Mouse (Mus musculus): ENCODE data around the gene Pphln1. TPM values are rescaled to one million over a fixed set of nuclear protein-coding genes. Genes with fewer than 3 reads are reported as not detected.

Gene Pphln1
- polyA plus RNA-seq, 1 experiment from 2014 or later: 36.6 TPM

DNA sequence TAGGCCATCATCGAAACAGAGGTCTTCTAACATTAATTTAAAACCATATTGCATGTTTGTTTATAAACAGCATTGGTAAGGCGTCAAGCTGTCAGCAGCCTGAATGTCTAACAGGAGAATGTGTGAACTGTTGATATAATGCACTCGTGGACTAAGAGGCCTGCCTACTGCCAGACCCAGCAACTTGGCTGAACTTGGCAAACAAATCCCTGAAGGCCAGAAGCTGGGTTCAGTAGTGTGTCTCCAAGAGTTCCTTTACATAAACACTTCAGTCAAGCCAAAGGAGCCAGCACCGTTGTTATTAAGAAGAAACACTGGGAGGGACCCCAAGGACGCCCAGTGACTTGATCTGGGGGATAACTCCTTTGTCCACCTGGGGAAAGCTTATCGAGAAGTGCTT, 18.1 kb downstream of the Pphln1 start:
- Histone ChIP-seq H3K36me3 (ENCODE audit: control insufficient read depth, insufficient read depth, low read length) (0 out of 2 replicates have a peak, but pooled peaks cover 3% of the 10 kb centered on the region), H3K4me3 (ENCODE audit: low read length) (no peak overlapping the region), H3K9ac (ENCODE audit: low read depth, low read length) (no peak overlapping the region), H3K9me3 (ENCODE audit: control insufficient read depth, low read length) (no peaks in the 10 kb centered on the region), H3K4me1 (ENCODE audit: control insufficient read depth, insufficient read depth, low read depth, low read length) (no peaks in the 10 kb centered on the region), H3K4me2 (ENCODE audit: low read length) (no peak overlapping the region), H3K27me3 (replicated peaks; ENCODE audit: control insufficient read depth, insufficient read depth, low read length) (no peaks in the 10 kb centered on the region), H3K27ac (ENCODE audit: low read depth, low read length) (no peak overlapping the region)
- no peak for ATAC-seq
- WGBS: 89% methylated on average over 6 of the region's 6 CpGs

DNA sequence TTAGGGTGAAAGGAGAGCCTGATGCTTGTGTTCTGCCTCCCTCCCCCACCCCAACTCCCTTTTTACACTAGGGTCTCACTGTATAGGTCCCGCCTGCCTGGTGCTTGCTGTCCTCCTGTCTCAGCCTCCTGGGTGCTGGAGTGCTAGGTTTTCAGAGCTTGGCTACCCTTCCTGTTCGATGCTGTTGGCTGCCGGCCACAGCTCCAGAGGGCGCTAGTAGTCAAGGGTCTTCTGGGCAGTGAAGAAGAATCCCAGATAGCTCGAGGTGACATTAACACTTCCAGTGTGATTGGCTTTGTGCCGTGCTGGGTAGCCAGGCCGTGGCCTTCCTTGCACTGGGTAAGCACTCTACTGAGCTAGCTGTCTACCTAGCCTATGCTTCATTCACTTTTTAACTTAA, 22.4 kb downstream of the Pphln1 start:
- no peaks in the 10 kb centered on the region for H3K4me1 ChIP-seq (ENCODE audit: control insufficient read depth, insufficient read depth, low read depth, low read length)
- 89% methylated on average over 7 of the region's 7 CpGs for WGBS
- H3K9ac ChIP-seq (ENCODE audit: low read depth, low read length): no peak overlapping the region
- no peak overlapping the region for H3K4me2 ChIP-seq (ENCODE audit: low read length)
- H3K4me3 ChIP-seq (ENCODE audit: low read length): no peak overlapping the region
- no peaks in the 10 kb centered on the region for H3K27me3 ChIP-seq (replicated peaks; ENCODE audit: control insufficient read depth, insufficient read depth, low read length)
- H3K9me3 ChIP-seq (ENCODE audit: control insufficient read depth, low read length): no peaks in the 10 kb centered on the region
- no peak for ATAC-seq
- H3K36me3 ChIP-seq (ENCODE audit: control insufficient read depth, insufficient read depth, low read length): no peaks in the 10 kb centered on the region
- no peak overlapping the region for H3K27ac ChIP-seq (ENCODE audit: low read depth, low read length)

DNA sequence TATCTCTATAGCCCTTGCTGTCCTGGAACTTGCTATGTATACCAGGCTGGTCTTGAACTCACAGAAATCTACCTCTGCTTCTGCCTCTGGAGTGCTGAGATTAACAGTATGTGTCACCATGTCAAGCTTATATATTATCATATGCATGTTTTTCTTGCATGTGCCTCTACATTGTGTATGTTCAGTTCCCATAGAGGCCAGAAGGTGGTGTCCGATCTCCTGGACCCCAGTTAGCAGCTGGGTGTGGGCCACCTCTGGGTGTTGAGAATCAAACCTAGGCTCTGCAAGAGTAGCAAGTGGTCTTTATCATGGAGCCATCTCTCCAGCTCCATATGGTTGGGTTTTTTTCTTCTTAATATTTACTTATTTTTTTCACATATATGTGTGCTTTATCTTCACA, 24.4 kb downstream of the Pphln1 start:
- Histone ChIP-seq H3K9ac (ENCODE audit: low read depth, low read length) (no peak overlapping the region), H3K36me3 (ENCODE audit: control insufficient read depth, insufficient read depth, low read length) (no peaks in the 10 kb centered on the region), H3K9me3 (ENCODE audit: control insufficient read depth, low read length) (no peaks in the 10 kb centered on the region), H3K4me3 (ENCODE audit: low read length) (no peak overlapping the region), H3K4me1 (ENCODE audit: control insufficient read depth, insufficient read depth, low read depth, low read length) (no peaks in the 10 kb centered on the region), H3K27ac (ENCODE audit: low read depth, low read length) (no peak overlapping the region), H3K27me3 (replicated peaks; ENCODE audit: control insufficient read depth, insufficient read depth, low read length) (no peaks in the 10 kb centered on the region), H3K4me2 (ENCODE audit: low read length) (no peak overlapping the region)
- no peak for ATAC-seq
- WGBS: 100% methylated on average over 1 of the region's 1 CpGs

DNA sequence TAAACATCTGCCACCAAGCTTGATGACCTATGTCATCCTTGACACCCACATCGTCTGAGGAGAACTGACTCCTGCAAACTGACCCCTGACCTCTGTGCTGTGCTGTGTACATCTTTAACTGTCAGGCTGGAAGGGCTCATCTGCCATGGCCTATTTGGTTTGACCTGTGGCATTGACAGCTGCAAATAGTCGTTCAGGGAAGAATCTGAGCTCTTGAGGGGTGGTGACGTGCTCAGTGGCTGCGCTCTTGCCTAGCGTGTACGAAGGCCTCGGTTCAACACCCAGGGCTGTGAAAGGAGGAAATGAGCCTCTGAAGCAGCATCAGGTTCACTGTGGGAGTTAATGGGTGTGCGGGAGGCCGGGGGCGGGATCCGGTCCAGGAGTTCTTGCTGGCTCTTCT, 35.7 kb downstream of the Pphln1 start:
- no peak overlapping the region for H3K9ac ChIP-seq (ENCODE audit: low read depth, low read length)
- ATAC-seq: no peak
- 55% methylated on average over 11 of the region's 11 CpGs for WGBS

DNA sequence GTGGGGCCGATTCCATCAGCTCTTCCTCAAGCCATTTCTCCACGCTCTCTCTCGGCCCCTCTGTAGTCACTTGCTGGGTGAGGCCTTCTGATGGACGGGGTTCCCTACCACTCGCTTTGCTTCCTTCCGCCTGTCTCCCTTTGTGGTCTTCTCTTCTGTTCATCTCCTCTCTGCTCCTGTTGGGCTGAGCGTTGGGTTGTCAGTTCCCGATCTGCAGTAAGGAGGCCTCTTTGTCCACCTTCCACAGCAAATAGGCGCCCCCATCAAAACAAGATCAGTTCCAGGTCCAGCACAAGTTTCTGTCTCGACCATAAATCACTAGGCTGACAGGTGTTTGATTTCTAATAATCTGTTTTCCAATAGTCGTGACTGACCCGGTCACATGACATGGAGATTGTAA, 37.8 kb downstream of the Pphln1 start:
- 94% methylated on average over 12 of the region's 12 CpGs for WGBS
- Histone ChIP-seq H3K4me3 (ENCODE audit: low read length) (no peak overlapping the region), H3K9me3 (ENCODE audit: control insufficient read depth, low read length) (no peaks in the 10 kb centered on the region), H3K4me2 (ENCODE audit: low read length) (no peak overlapping the region), H3K36me3 (ENCODE audit: control insufficient read depth, insufficient read depth, low read length) (no peaks in the 10 kb centered on the region), H3K9ac (ENCODE audit: low read depth, low read length) (no peak overlapping the region), H3K27ac (ENCODE audit: low read depth, low read length) (no peak overlapping the region), H3K4me1 (ENCODE audit: control insufficient read depth, insufficient read depth, low read depth, low read length) (no peaks in the 10 kb centered on the region), H3K27me3 (replicated peaks; ENCODE audit: control insufficient read depth, insufficient read depth, low read length) (no peaks in the 10 kb centered on the region)
- no peak for ATAC-seq

More for the DNA sequence above, 35.7 kb downstream of the Pphln1 start:
- Histone ChIP-seq H3K27me3 (replicated peaks; ENCODE audit: control insufficient read depth, insufficient read depth, low read length) (no peaks in the 10 kb centered on the region), H3K36me3 (ENCODE audit: control insufficient read depth, insufficient read depth, low read length) (no peaks in the 10 kb centered on the region), H3K4me3 (ENCODE audit: low read length) (no peak overlapping the region), H3K4me2 (ENCODE audit: low read length) (no peak overlapping the region), H3K9me3 (ENCODE audit: control insufficient read depth, low read length) (no peaks in the 10 kb centered on the region), H3K27ac (ENCODE audit: low read depth, low read length) (no peak overlapping the region), H3K4me1 (ENCODE audit: control insufficient read depth, insufficient read depth, low read depth, low read length) (no peaks in the 10 kb centered on the region)

DNA sequence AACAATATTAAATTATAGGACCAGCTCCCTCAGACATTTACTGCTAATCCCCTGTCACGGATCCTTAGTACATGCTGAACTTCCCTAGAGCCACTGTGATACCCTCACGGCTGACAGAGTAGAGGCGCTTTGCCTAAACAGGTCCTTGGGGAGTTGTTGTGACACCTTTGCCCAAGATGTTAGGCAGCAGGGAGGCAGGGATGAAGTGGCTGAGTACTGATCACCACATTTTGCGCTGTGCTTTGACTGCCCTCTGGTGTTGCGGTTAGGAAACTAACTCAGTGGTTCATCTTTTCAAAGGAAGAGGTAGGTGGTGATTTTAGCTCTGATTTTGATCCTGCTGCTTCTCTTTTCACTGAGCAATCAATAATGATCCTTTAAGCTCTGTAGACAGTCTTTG, 40.5 kb downstream of the Pphln1 start:
- no peak overlapping the region for H3K9ac ChIP-seq (ENCODE audit: low read depth, low read length)
- H3K9me3 ChIP-seq (ENCODE audit: control insufficient read depth, low read length): no peaks in the 10 kb centered on the region
- no peak overlapping the region for H3K4me2 ChIP-seq (ENCODE audit: low read length)
- H3K4me1 ChIP-seq (ENCODE audit: control insufficient read depth, insufficient read depth, low read depth, low read length): no peaks in the 10 kb centered on the region
- no peak overlapping the region for H3K4me3 ChIP-seq (ENCODE audit: low read length)
- no peaks in the 10 kb centered on the region for H3K27me3 ChIP-seq (replicated peaks; ENCODE audit: control insufficient read depth, insufficient read depth, low read length)
- H3K36me3 ChIP-seq (ENCODE audit: control insufficient read depth, insufficient read depth, low read length): peaks cover 16% of the 10 kb centered on the region
- no peak overlapping the region for H3K27ac ChIP-seq (ENCODE audit: low read depth, low read length)
- WGBS: 43% methylated on average over 5 of the region's 5 CpGs
- peak; percentile 50; the same call in 1 of the 2 replicates for ATAC-seq

DNA sequence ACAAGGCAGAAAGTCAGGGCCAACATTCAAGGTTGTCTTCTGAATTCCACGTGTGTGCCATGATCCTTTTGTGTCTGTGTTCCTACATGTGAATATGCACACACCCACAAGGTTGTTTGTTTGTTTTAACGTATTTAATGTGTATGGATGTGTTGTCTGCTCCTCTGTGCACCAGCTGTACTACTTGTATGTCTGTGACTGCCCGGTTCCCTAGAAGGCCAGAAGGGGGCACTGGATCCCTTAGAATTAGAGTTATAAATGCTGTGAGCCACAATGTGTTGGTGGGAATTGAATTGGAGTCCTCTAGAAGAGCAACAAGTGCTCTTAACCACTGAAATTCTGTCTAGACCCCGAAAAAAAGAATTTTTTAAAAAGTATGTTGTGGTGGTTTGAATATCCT, 44.1 kb downstream of the Pphln1 start:
- 90% methylated on average over 4 of the region's 4 CpGs for whole genome bisulfite sequencing

DNA sequence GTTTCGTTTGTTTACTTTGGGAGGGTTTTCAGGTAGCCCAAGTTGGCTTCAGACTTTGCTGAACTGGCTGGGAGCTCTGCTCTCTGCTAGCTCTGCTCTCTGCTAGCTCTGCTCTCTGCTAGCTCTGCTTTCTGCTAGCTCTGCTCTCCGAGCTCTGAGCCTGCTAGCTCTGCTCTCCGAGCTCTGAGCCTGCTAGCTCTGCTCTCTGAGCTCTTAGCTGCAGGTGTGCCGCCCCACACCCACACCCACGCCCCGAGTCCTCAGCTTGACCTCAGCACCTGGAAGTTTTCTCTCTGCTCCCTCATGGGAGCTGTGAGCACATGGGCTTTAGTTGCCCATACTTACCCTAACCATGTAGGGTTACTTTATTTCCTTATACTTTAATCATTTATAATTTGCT, 45.5 kb downstream of the Pphln1 start:
- Histone ChIP-seq H3K27ac (ENCODE audit: low read depth, low read length) (no peak overlapping the region), H3K4me2 (ENCODE audit: low read length) (no peak overlapping the region), H3K9me3 (ENCODE audit: control insufficient read depth, low read length) (no peaks in the 10 kb centered on the region), H3K9ac (ENCODE audit: low read depth, low read length) (no peak overlapping the region), H3K4me3 (ENCODE audit: low read length) (no peak overlapping the region), H3K27me3 (replicated peaks; ENCODE audit: control insufficient read depth, insufficient read depth, low read length) (no peaks in the 10 kb centered on the region), H3K36me3 (ENCODE audit: control insufficient read depth, insufficient read depth, low read length) (peaks cover 16% of the 10 kb centered on the region), H3K4me1 (ENCODE audit: control insufficient read depth, insufficient read depth, low read depth, low read length) (no peaks in the 10 kb centered on the region)
- 93% methylated on average over 6 of the region's 6 CpGs for WGBS
- no peak for ATAC-seq

More for the DNA sequence above, 44.1 kb downstream of the Pphln1 start:
- H3K36me3 ChIP-seq (ENCODE audit: control insufficient read depth, insufficient read depth, low read length): peaks cover 16% of the 10 kb centered on the region
- H3K27me3 ChIP-seq (replicated peaks; ENCODE audit: control insufficient read depth, insufficient read depth, low read length): no peaks in the 10 kb centered on the region
- no peak overlapping the region for H3K9ac ChIP-seq (ENCODE audit: low read depth, low read length)
- no peak for ATAC-seq
- H3K4me1 ChIP-seq (ENCODE audit: control insufficient read depth, insufficient read depth, low read depth, low read length): no peaks in the 10 kb centered on the region
- no peak overlapping the region for H3K4me2 ChIP-seq (ENCODE audit: low read length)
- H3K27ac ChIP-seq (ENCODE audit: low read depth, low read length): no peak overlapping the region
- no peaks in the 10 kb centered on the region for H3K9me3 ChIP-seq (ENCODE audit: control insufficient read depth, low read length)
- H3K4me3 ChIP-seq (ENCODE audit: low read length): no peak overlapping the region

DNA sequence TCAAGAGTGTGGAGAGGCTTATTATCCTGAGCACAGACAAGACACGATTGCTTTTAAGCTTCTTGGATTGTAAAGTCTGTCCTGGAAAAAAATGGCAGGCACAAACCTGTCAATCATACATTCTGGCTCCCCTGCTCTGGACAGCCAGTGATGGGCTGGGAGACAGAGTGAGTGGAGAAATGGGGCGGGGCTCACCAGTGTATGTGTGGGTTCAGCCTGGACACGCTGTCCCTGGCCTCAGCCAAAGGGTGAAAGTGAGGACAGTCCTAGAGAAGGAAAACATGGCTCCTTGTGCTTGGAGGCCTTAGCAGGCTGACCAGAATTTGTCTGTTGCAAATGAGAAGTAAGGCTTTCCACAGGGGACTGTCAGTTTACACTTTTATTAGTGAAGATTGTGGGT, 50.7 kb downstream of the Pphln1 start:
- WGBS: 82% methylated on average over 3 of the region's 3 CpGs
- H3K27ac ChIP-seq (ENCODE audit: low read depth, low read length): no peak overlapping the region
- H3K4me1 ChIP-seq (ENCODE audit: control insufficient read depth, insufficient read depth, low read depth, low read length): no peaks in the 10 kb centered on the region
- H3K4me3 ChIP-seq (ENCODE audit: low read length): no peak overlapping the region
- no peaks in the 10 kb centered on the region; the same call in 1 of the 2 replicates for H3K36me3 ChIP-seq (ENCODE audit: control insufficient read depth, insufficient read depth, low read length)
- H3K9me3 ChIP-seq (ENCODE audit: control insufficient read depth, low read length): no peaks in the 10 kb centered on the region
- H3K27me3 ChIP-seq (replicated peaks; ENCODE audit: control insufficient read depth, insufficient read depth, low read length): no peaks in the 10 kb centered on the region
- H3K9ac ChIP-seq (ENCODE audit: low read depth, low read length): no peak overlapping the region
- H3K4me2 ChIP-seq (ENCODE audit: low read length): no peak overlapping the region
- ATAC-seq: no peak

DNA sequence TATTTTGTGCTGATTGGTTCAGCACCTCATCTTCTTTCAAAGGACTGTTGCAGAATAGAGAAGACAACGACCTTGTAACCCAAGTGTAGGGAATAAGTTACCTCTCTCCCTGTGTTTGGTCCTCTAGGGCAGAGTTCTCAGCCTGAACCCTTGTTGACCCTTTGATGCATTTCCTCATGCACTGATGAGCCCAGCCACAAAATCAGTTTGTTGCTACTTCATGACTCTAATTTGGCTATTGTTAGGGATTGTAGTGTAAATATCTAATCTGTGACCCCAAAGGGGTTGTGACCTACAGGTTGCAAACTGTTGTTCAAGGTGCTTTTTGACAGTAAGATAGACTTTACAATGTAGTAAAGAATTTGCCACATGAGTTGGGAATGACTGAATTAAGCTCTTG, 55.1 kb downstream of the Pphln1 start:
- Histone ChIP-seq H3K27me3 (replicated peaks; ENCODE audit: control insufficient read depth, insufficient read depth, low read length) (no peaks in the 10 kb centered on the region), H3K4me1 (ENCODE audit: control insufficient read depth, insufficient read depth, low read depth, low read length) (no peaks in the 10 kb centered on the region), H3K9ac (ENCODE audit: low read depth, low read length) (no peak overlapping the region), H3K4me3 (ENCODE audit: low read length) (no peak overlapping the region), H3K9me3 (ENCODE audit: control insufficient read depth, low read length) (no peaks in the 10 kb centered on the region), H3K36me3 (ENCODE audit: control insufficient read depth, insufficient read depth, low read length) (no peaks in the 10 kb centered on the region), H3K27ac (ENCODE audit: low read depth, low read length) (no peak overlapping the region), H3K4me2 (ENCODE audit: low read length) (no peak overlapping the region)
- WGBS: 83% methylated on average over 1 of the region's 1 CpGs
- no peak for ATAC-seq

Data from hindbrain, embryonic 16.5 days (tissue).